Mouse (Mus musculus) midbrain, embryonic 13.5 days (tissue): ENCODE data around the gene St7. TPM values are rescaled to one million over a fixed set of nuclear protein-coding genes. Genes with fewer than 3 reads are reported as not detected.

Experiments
- ATAC-seq: fragments of 200-750 bp; cut with Nextera tagmentation; 2 replicates; pipeline ENCODE4 v1.8.0; 2017; ENCODE audit warnings: mild to moderate bottlenecking, moderate TSS enrichment, moderate library complexity
- H3K27ac ChIP-seq: fragments of 300-500 bp; sonication (generic); 2 replicates; pipeline ENCODE4 v1.5.1; 2015; ENCODE audit warnings: inconsistent platforms, mild to moderate bottlenecking, moderate library complexity
- H3K27me3 ChIP-seq: fragments of 300-500 bp; sonication (generic); 2 replicates; pipeline ENCODE4 v1.6.1; 2015; ENCODE audit warnings: mild to moderate bottlenecking, inconsistent platforms
- H3K36me3 ChIP-seq: fragments of 300-500 bp; sonication (generic); 2 replicates; pipeline ENCODE4 v1.6.1; 2015; ENCODE audit warnings: mild to moderate bottlenecking, inconsistent platforms
- H3K4me1 ChIP-seq: fragments of 300-500 bp; sonication (generic); replicated peaks from 2 replicates; pipeline ENCODE4 v1.6.1; 2015; ENCODE audit warnings: inconsistent platforms
- H3K4me2 ChIP-seq: fragments of 300-500 bp; sonication (generic); replicated peaks from 2 replicates; pipeline ENCODE4 v1.6.1; 2015; ENCODE audit warnings: moderate library complexity, mild to moderate bottlenecking, inconsistent platforms
- H3K4me3 ChIP-seq: fragments of 300-500 bp; sonication (generic); replicated peaks from 2 replicates; pipeline ENCODE4 v1.5.1; 2015; ENCODE audit warnings: mild to moderate bottlenecking, inconsistent platforms
- H3K9ac ChIP-seq: fragments of 300-500 bp; sonication (generic); replicated peaks from 2 replicates; pipeline ENCODE4 v1.6.1; 2015; ENCODE audit warnings: mild to moderate bottlenecking, inconsistent platforms
- H3K9me3 ChIP-seq: fragments of 300-500 bp; sonication (generic); 2 replicates; pipeline ENCODE4 v1.6.1; 2016; ENCODE audit warnings: mild to moderate bottlenecking, inconsistent platforms
- WGBS: fragments of 180-500 bp; shearing (Covaris S2); methylation state at CpG from one replicate; pipeline ENCODE4 v1.1.7; 2015; 5-methylcytosine and 5-hydroxymethylcytosine counted together
- polyA plus RNA-seq: library from polyadenylated mRNA; unstranded; fragments of >200 nt; fragmentation: Nextera tagmentation; extraction: Ambion mirVana; gene quantifications from 2 replicates; pipeline ENCODE4 v1.2.1, GENCODE M21; 2015

St7 gene
- polyA plus RNA-seq, 1 experiment from 2014 or later = 63.0 TPM

DNA sequence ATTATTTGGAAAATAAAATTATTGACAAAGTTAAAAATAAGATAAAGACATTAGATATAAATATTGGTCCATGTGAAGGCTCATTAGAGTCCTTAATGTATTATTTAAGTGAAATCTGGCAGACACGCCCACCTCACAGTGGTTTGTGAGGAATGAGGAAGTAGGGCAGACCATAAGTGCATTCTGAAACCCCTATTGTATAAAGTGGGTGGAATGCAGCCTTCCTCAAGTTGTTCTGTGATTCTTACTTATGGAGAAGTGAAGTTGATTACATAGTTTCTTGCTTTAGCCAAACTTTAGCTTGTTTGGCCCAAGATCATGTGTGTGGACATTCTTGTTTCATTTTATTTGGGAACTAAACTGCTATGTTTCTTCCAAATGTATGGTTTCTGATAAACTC, 144.9 kb downstream of the St7 start:
- no peaks in the 10 kb centered on the region for H3K9me3 ChIP-seq
- H3K27me3 ChIP-seq = no peaks in the 10 kb centered on the region
- WGBS = 93% methylated on average over 1 of the region's 1 CpGs
- no peaks in the 10 kb centered on the region for H3K4me1 ChIP-seq
- no peak overlapping the region for H3K27ac ChIP-seq
- H3K36me3 ChIP-seq = peaks cover 14% of the 10 kb centered on the region
- H3K9ac ChIP-seq = no peak overlapping the region
- no peak for ATAC-seq
- no peak overlapping the region for H3K4me3 ChIP-seq
- H3K4me2 ChIP-seq = no peak overlapping the region

DNA sequence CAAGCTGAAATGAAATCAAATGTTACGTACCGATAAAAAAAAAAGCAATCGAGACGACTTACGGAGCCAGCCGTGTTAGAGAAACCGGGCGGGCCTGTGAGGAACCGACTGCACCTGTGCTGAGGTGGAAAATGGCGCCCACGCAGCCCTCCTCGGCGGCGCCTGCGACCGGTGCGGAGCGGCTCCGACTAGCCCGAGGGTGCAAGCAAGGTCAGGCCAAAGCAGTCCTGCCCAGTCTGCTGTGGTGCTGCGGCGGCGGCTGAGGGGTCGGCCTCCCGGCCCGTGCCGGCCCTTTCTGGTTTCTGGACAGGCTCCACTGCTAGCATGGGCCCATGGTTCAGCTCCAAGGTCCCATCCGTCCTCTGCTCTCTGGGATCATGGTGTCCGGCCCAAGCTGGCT, 147.7 kb downstream of the St7 start:
- Histone ChIP-seq H3K9ac (no peak overlapping the region), H3K27ac (no peak overlapping the region), H3K4me1 (no peaks in the 10 kb centered on the region), H3K9me3 (no peaks in the 10 kb centered on the region), H3K4me3 (no peak overlapping the region), H3K4me2 (no peak overlapping the region), H3K27me3 (no peaks in the 10 kb centered on the region), H3K36me3 (peaks cover 14% of the 10 kb centered on the region)
- 88% methylated on average over 29 of the region's 29 CpGs for WGBS
- peak; percentile 45; the same call in 1 of the 2 replicates for ATAC-seq

DNA sequence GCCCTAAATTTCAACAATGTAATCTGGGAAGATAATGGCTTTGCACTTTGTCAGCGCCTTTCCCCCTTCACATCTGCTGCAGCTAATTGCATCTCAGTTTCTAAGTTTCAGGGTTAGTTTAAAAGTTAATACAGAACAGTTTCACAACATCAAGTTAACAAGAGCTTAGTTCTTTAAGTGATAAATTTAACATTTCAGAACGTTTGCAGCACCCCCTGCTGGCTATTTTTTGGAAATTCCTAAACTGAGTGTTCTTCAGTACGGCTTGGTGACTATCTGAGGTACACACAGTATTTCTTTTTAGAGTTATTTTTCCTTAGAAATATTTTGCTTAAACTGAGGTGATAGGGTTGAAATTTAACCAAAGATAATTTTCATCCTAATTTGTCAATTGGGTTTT, 150.0 kb downstream of the St7 start:
- H3K27me3 ChIP-seq = no peaks in the 10 kb centered on the region
- no peak overlapping the region for H3K9ac ChIP-seq
- H3K27ac ChIP-seq = no peak overlapping the region
- no peak overlapping the region for H3K4me3 ChIP-seq
- H3K4me1 ChIP-seq = no peaks in the 10 kb centered on the region
- peaks cover 24% of the 10 kb centered on the region for H3K36me3 ChIP-seq
- H3K4me2 ChIP-seq = no peak overlapping the region
- ATAC-seq = no peak
- no peaks in the 10 kb centered on the region for H3K9me3 ChIP-seq
- 37% methylated on average over 3 of the region's 3 CpGs for WGBS

DNA sequence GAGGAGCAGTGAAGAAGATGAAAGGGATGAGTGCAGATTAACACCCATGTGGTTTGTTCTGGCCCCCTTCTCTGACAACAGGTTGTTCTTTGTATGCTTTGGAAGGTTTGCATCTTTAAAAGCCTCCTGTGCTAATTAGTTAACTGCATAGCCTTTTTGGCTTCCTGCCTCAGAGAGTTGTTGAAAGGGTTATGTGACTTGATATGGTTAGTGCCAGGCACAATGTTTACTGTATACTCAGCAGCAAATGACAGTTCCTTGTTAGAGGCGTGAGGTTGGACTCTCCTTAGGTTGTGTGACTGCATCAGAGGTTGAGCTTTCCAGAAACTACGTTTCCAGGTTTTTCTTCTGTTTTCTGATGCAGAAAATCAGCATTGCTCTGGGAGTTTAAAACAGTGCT, 158.6 kb downstream of the St7 start:
- Histone ChIP-seq H3K4me2 (no peak overlapping the region), H3K4me3 (no peak overlapping the region), H3K9me3 (no peaks in the 10 kb centered on the region), H3K4me1 (no peaks in the 10 kb centered on the region), H3K9ac (no peak overlapping the region), H3K36me3 (peaks cover 43% of the 10 kb centered on the region), H3K27ac (no peak overlapping the region), H3K27me3 (no peaks in the 10 kb centered on the region)
- ATAC-seq = no peak
- WGBS = 79% methylated on average over 2 of the region's 2 CpGs

DNA sequence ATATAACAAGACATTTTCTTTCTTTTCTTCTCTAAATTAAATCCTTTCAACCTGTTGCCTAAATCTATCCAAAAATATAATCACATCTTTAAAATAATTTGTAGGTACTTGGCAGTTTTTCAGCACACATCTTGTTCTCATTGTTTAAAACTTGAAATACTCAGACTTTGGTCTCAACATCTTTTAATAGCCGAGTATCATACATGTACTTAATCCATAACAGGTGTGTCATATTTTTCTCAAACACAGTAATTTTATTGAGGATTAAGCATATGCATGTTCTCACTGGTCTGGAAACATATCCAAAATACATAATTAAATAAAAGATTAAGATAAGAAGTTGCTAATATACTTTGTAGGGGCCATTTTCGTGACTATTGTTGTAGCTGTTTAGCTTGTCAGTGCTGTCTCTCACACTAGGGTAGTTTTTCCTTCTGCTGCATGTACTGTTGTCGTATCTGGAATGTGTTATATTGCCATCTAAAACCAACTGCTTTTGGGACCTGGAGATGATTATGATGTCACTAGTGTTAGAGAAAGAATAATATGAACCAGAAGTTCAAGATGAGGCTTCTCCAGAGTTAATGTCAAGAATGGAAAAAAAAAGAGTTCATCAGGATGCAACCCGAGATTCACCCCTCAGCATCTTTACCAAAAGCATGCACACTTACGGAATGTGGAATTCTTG, 161.0 kb downstream of the St7 start:
- WGBS = 88% methylated on average over 5 of the region's 5 CpGs

DNA sequence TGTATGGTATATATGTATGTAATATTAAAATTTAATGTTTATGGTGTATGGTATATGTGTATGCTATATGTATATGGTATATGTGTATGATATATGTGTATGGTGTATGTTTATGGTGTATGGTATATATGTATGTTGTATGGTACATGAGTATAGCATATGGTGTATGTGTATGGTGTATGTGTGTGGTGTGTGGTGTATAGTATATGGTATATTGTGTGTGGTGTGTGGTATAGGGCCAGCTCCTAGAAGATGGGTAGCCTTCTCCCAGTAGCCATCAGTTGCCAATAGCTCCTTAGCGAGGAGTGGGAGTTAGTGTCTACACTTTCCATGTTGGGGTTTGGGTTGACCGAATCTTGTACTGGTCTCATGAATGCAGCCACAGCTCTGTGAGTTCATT, 162.9 kb downstream of the St7 start:
- H3K36me3 ChIP-seq = peaks cover 41% of the 10 kb centered on the region
- 100% methylated on average over 2 of the region's 2 CpGs for WGBS
- H3K9me3 ChIP-seq = no peaks in the 10 kb centered on the region
- 0 out of 2 replicates have a peak, but pooled peaks have one; percentile 37 for ATAC-seq
- H3K4me1 ChIP-seq = no peaks in the 10 kb centered on the region
- H3K4me2 ChIP-seq = no peak overlapping the region
- H3K27ac ChIP-seq = no peak overlapping the region
- H3K9ac ChIP-seq = no peak overlapping the region
- H3K4me3 ChIP-seq = no peak overlapping the region
- H3K27me3 ChIP-seq = no peaks in the 10 kb centered on the region

More for the DNA sequence above, 161.0 kb downstream of the St7 start:
- no peaks in the 10 kb centered on the region for H3K4me1 ChIP-seq
- no peak overlapping the region for H3K27ac ChIP-seq
- H3K9ac ChIP-seq = no peak overlapping the region
- no peaks in the 10 kb centered on the region for H3K9me3 ChIP-seq
- no peak overlapping the region for H3K4me3 ChIP-seq
- ATAC-seq = no peak
- H3K36me3 ChIP-seq = peaks cover 35% of the 10 kb centered on the region
- H3K4me2 ChIP-seq = no peak overlapping the region
- H3K27me3 ChIP-seq = no peaks in the 10 kb centered on the region

DNA sequence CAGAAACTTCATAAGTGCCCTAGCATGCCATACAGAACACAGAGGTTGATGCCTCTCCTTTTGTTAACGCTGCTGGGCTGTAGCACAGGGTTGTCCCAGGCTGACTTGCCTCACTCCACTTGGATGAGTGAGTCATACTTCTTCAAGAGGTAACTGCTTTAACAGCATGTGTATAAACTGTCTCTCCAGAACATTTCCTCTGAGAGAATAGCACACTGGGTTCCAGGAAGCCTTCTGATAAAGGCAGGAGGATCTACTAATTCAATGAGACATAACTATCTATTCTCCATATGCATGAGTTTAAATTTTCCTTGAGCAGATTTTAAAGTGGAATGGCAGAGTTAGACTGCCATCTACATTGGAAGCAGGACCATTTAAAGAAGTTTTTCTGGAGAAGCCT, 166.8 kb downstream of the St7 start:
- H3K36me3 ChIP-seq = peaks cover 47% of the 10 kb centered on the region
- no peak overlapping the region for H3K27ac ChIP-seq
- H3K4me2 ChIP-seq = no peak overlapping the region
- H3K4me3 ChIP-seq = no peak overlapping the region
- WGBS = 100% methylated on average over 1 of the region's 1 CpGs
- ATAC-seq = no peak
- no peak overlapping the region for H3K9ac ChIP-seq
- no peaks in the 10 kb centered on the region for H3K4me1 ChIP-seq
- no peaks in the 10 kb centered on the region for H3K27me3 ChIP-seq
- H3K9me3 ChIP-seq = no peaks in the 10 kb centered on the region

DNA sequence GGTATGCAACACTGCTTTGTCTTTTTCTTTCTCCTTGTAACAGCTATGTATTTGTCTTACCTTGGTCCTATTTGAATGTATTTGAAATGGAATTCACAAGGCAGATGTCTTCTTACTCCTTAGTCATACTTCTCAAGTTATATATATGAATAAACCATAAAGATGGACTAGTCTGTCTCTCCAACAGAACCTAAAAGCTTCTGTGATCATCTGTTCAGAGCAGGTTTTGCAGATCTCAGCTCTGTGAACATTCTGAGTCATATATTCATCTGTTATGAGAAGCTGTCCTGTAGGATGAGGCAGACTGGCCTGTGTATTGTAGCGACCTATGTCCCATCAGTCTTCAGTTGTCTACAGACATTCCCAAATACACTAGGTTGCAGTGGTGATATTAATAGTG, 167.7 kb downstream of the St7 start:
- Histone ChIP-seq H3K4me2 (no peak overlapping the region), H3K4me1 (no peaks in the 10 kb centered on the region), H3K9me3 (no peaks in the 10 kb centered on the region), H3K36me3 (peaks cover 43% of the 10 kb centered on the region), H3K4me3 (no peak overlapping the region), H3K27ac (no peak overlapping the region), H3K27me3 (no peaks in the 10 kb centered on the region), H3K9ac (no peak overlapping the region)
- no peak for ATAC-seq
- WGBS = 97% methylated on average over 1 of the region's 1 CpGs

DNA sequence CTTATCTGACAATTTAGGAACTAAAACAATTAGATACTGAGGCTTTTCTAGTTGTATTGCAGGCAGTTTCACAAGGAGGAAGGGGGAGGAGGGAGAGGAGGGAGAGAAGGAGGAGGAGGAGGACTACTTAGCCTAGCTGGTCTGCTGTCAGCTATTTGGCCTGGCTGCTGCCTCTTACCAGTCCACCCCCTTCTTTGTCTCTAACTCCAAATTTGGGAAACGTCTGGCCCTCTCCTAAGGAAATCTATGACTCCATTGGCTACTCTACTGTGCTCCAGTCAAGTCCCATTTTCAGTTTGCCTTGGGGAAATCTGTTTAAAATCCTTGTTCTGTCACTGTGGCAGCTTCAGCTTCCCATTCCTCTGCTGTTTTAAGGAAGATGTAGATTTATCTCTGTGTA, 175.1 kb downstream of the St7 start:
- no peak overlapping the region for H3K4me3 ChIP-seq
- H3K27ac ChIP-seq = no peak overlapping the region
- H3K36me3 ChIP-seq = peaks cover 48% of the 10 kb centered on the region
- H3K9me3 ChIP-seq = no peaks in the 10 kb centered on the region
- H3K27me3 ChIP-seq = no peaks in the 10 kb centered on the region
- ATAC-seq = no peak
- H3K9ac ChIP-seq = no peak overlapping the region
- H3K4me1 ChIP-seq = no peaks in the 10 kb centered on the region
- no peak overlapping the region for H3K4me2 ChIP-seq
- WGBS = 61% methylated on average over 1 of the region's 1 CpGs

DNA sequence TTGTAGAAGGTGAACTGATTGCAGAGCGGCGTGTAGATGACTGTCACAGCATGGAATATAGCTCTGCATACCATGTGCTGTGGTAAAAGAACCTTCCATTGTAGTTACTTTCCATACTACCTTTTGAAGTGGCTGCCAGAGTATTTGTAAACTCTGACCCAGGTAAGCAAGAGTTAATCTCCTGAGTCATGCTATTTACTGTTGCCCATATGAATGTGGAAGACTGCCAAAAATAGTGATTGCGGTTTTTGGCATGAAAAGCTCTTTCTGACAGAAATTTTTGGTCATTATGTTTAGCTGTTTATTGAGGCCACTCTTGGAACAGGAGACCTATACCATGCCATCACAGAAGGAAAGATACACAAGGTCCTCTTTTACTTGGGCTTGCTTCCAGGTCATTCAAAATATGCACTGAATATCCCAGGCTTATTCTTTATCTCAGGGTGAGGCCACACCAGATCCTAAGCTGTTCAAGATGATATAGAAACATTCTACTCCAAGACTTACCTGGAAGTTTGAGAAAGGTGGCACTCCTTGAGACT, 179.2 kb downstream of the St7 start:
- Histone ChIP-seq H3K4me1 (peaks cover 14% of the 10 kb centered on the region), H3K9ac (no peak overlapping the region), H3K4me2 (no peak overlapping the region), H3K36me3 (peaks cover 40% of the 10 kb centered on the region), H3K27me3 (no peaks in the 10 kb centered on the region), H3K9me3 (no peaks in the 10 kb centered on the region), H3K4me3 (no peak overlapping the region), H3K27ac (no peak overlapping the region)
- ATAC-seq = no peak
- 98% methylated on average over 3 of the region's 3 CpGs for WGBS

DNA sequence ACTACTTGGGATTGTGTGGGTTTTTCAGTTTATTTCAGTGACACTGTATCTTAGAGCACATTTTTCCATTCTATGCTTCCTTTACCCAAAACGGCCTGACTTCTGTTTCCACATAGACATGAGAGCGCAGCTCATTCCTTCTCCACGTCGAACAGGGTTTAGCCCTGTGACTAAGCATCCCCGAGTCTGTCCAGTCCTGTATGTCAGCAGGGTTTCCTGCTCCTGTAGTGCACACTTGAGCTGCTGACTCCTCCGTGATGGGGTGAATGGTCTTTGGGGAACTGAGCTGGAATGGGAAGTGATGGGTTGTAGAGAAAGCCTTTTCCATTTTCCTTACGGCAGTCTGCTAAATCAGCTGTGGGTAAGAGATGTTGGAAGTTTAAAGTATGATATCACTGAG, 182.9 kb downstream of the St7 start:
- H3K36me3 ChIP-seq = peaks cover 26% of the 10 kb centered on the region
- 68% methylated on average over 7 of the region's 7 CpGs for WGBS
- H3K4me1 ChIP-seq = peaks cover 14% of the 10 kb centered on the region
- no peak overlapping the region for H3K9ac ChIP-seq
- H3K4me3 ChIP-seq = no peak overlapping the region
- ATAC-seq = peak; percentile 41; the same call in 1 of the 2 replicates
- H3K27me3 ChIP-seq = no peaks in the 10 kb centered on the region
- H3K9me3 ChIP-seq = no peaks in the 10 kb centered on the region
- no peak overlapping the region for H3K4me2 ChIP-seq
- peak overlapping the region; percentile 53; the same call in 1 of the 2 replicates for H3K27ac ChIP-seq

DNA sequence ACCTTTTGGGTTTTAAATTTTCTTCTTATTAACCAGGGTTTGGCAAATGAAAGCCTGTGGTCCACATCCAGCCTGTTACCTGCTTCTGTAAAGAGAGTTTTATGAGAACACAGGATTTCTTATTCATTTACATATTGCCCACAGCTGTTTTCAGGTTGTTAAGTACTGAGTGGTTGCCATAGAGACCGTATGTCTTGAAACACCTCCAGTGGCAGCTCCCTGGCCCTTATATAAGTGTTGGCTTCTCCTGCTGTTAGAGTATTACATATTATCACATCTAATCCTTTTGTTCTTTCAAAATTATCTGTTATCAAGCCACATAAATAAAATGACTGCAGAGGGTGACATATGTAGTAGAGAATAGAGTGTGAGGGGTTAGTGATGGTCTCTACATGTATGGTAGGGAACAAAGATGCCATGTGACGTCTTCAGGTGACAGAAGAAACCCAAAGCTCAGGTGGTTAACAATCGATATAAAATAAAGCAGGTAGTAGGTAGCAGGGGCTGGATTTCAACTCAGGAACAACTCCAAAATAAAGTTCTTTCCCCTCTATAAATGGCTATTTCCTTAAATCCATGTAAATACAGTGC, 183.4 kb downstream of the St7 start:
- Histone ChIP-seq H3K27ac (peak overlapping the region; percentile 53), H3K9ac (no peak overlapping the region), H3K27me3 (no peaks in the 10 kb centered on the region), H3K4me2 (no peak overlapping the region), H3K4me3 (no peak overlapping the region), H3K9me3 (no peaks in the 10 kb centered on the region), H3K36me3 (peaks cover 23% of the 10 kb centered on the region), H3K4me1 (peaks cover 14% of the 10 kb centered on the region)
- ATAC-seq = peak; percentile 76
- 88% methylated on average over 3 of the region's 3 CpGs for WGBS
